Mouse (Mus musculus) CD4-positive, CD25-positive, alpha-beta regulatory T cell, adult 9 weeks (primary cell): ENCODE measurements around the gene Slc25a34. TPM values are rescaled to one million over a fixed set of nuclear protein-coding genes. Genes with fewer than 3 reads are reported as not detected.

Experiments
- polyA plus RNA-seq: library from polyadenylated mRNA; unstranded; fragments of 100-300 nt; shearing (Covaris generic); gene quantifications from one replicate; pipeline ENCODE4 v1.2.1, GENCODE M21; 2017

The Slc25a34 gene
- polyA plus RNA-seq = 0.10 TPM

DNA sequence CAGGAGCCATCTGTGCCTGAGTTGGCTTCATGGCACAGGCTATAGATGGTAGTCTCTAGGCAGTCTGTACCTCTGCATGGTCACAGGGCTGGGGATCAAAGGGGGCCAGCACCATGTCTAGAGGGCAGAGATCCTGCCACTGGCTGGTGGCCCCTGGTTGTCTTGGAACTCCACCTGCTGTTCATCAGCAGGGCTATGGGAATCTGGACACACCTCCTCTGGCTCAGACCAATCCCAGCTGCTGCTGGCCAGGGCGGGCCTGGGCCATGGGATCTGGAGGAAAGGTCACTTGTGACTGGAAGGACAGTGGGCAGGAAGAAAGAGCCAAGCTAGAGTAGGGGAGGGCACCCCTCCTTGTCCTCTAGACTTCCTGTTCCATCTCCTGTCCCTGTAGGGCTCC lies at the start of gene Slc25a34:
Slc25a34 (minus strand) TSS at position 156 of the 400 bp plus-strand sequence.

DNA sequence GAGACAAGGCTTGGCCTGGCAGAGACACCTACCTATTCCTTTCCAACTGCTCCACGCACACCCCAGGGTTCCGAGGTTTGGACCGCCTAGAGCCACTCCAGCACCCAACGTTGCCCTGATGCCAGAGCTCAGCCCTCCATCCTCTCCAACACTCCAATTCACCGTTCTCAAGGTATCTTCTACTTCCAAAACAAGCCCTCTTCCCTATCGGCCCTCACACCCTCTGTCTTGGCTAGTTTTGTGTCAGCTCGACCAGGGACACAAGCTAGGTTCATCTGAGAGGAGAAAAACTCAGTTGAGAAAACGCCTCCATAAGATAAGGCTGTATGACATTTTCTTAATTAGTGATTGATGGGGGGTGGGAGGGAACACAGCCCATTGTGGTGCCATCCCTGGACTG lies 41.2 kb upstream of the Slc25a34 start, which contains the start of gene Plekhm2:
Plekhm2 (minus strand) TSS at position 101 of the 400 bp plus-strand sequence.

DNA sequence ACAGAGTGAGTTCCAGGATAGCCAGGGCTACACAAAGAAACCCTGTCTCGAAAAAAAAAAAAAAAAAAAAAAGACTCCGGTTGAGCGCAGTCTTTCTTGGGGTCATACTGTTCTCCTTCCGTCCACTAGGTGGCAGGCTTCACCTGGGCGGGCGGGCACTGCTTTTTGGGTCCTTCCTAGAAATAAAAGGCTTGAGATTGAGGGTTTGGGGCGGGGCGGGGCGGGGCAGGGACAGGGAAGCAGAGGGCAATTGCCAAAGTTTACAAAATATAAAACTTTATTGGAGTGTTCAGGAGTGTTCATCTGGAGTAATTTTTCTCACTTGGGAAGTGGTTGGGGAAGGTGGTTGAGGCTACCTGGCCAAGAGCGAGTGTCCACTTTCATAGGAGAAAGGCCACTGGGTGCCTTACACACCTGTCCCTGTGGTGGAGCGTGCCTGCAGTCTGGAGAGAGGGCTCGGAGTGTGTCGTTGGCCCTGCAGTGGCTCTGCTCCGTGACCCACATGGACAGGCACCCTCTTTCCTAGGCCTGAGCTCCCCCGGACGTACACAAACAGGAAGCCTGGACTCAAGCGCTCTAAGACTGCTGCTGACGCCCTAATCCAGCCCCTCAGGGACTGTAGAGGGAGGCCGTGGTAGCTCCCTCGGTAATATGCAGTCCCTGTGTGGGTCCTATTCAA lies 4.9 kb downstream of the Slc25a34 start, which contains the start of gene Tmem82:
Tmem82 (minus strand) TSS at position 69 of the 679 bp plus-strand sequence.

DNA sequence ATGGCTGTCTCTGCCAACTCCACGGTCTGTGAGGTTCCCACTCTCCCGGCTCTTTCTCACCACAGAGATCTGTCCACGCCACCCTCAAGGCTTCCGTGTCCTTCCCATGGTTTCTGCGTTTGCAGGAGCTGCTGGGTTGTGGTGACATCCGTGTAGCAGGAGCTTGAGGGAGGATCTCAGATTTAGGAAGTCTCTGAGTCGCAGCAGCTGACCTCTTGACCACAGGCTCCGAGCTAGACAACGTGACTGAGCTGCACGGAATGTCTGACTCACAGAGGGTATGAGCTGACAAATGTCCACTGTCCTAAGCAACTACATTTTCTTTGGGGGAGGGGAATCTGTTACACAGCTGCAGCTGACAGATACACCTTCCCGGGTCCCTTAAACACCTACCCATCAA lies 17.8 kb downstream of the Slc25a34 start, which contains the start of gene Fblim1:
Fblim1 (minus strand) TSS at position 236 of the 400 bp plus-strand sequence.

Other genes with a start within 250 kb of the Slc25a34 start
- not detected for gene Clcnka, start 225.1 kb downstream of the Slc25a34 start, polyA plus RNA-seq
- not detected for gene Clcnkb, start 207.8 kb downstream of the Slc25a34 start, polyA plus RNA-seq
- gene Hspb7, start 203.0 kb downstream of the Slc25a34 start, polyA plus RNA-seq = not detected
- gene Srarp, start 187.7 kb downstream of the Slc25a34 start, polyA plus RNA-seq = not detected
- gene Zbtb17, start 179.2 kb downstream of the Slc25a34 start, polyA plus RNA-seq = 42.6 TPM
- 7.7 TPM for gene Spen, start 85.2 kb downstream of the Slc25a34 start, polyA plus RNA-seq
- gene Fblim1, start 17.7 kb downstream of the Slc25a34 start, polyA plus RNA-seq = not detected
- 0.17 TPM for gene Tmem82, start 5.2 kb downstream of the Slc25a34 start, polyA plus RNA-seq
- gene Plekhm2, start 41.1 kb upstream of the Slc25a34 start, polyA plus RNA-seq = 5.8 TPM
- not detected for gene Rsc1a1, start 61.8 kb upstream of the Slc25a34 start, polyA plus RNA-seq
- gene Ddi2, start 99.6 kb upstream of the Slc25a34 start, polyA plus RNA-seq = 4.7 TPM
- not detected for gene Agmat, start 122.9 kb upstream of the Slc25a34 start, polyA plus RNA-seq
- 5.1 TPM for gene Dnajc16, start 167.1 kb upstream of the Slc25a34 start, polyA plus RNA-seq
- 18.5 TPM for gene Casp9, start 169.8 kb upstream of the Slc25a34 start, polyA plus RNA-seq
- not detected for gene Cela2a, start 202.3 kb upstream of the Slc25a34 start, polyA plus RNA-seq
- not detected for gene Ctrc, start 222.5 kb upstream of the Slc25a34 start, polyA plus RNA-seq